Mouse (Mus musculus): ENCODE measurements around the gene Cttn.

DNA sequence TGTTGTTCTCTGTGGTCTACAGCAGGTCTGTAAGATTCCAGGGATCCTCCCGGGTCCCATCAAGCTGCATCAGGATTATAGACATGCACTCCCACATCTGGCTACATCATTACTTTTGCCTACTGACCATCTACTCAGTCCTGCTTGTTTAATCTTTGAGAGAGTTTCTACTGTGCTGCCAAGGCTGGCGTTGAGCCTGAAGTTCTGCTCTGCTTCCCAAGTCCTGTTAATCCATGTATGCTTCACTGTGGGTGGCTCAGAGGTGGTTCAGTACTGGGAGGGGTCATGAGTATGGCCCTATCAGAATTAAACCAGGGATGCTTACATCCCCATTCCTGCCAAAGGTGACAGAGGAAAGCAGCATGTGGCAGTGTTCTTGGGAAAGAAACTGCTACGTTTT, 4.9 kb upstream of the Cttn start:
- TF ChIP-seq POLR2A (IDR thresholded peaks at IDR 0.05; ENCODE audit: low read depth, low read length) (no peak), CTCF (conservative IDR thresholded peaks at IDR 0.05; ENCODE audit: insufficient read depth, insufficient read length, low read depth, low read length) (no peak)
